9 mouse cellular contexts compared by ENCODE assay signal in the genomic region with DNA sequence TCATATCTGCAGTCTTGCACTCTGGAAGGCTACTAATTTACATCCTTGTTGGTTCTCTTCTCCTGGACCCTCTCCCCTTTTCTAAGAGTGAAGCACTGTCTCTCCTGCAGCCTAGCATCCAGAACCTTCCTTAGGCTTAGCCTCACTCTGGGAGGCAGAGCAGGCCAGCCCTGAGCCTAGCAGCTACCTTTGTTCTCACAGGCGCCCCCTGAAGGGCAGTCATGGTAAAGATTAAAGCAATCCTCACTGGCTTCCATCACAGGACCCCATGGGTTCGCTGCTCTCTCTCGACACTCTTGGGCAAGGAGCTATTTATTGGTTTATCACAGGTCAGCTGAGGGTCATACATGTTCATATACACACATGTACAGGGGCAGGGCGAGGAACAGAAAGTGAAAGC.
DNase-seq lines count a peak whose midpoint lies in the region; ATAC-seq and TF ChIP-seq lines count a peak whose summit lies in the region.
"Had no signal": no experiment of that assay in that cellular context is flagged by ENCODE, and none has a peak within 500 bp of the region (broad histone marks: within the 10 kb centered on the region; RNA-seq: fewer than 3 reads in every experiment).

No protein-coding gene starts in this region.

- no peak overlapping the region for H3K9ac ChIP-seq in liver, adult 2 months (ENCODE audit: low read depth, low read length)
- H3K9ac ChIP-seq in liver, embryonic 12.5 days = no peak overlapping the region

- no peak overlapping the region for H3K27ac ChIP-seq in liver, adult 2 months (replicated peaks; ENCODE audit: insufficient read depth, low read depth, low read length)
- H3K27ac ChIP-seq in liver, embryonic 12.5 days = no peak overlapping the region
- H3K27ac ChIP-seq: hindbrain, embryonic 10.5 days had no signal

- no peaks in the 10 kb centered on the region for H3K9me3 ChIP-seq in liver, embryonic 12.5 days (replicated peaks)
- H3K9me3 ChIP-seq: hindbrain, embryonic 10.5 days had no signal

- H3K4me1 ChIP-seq in liver, adult 2 months (ENCODE audit: control insufficient read depth, insufficient read depth, low read length) = no peaks in the 10 kb centered on the region; the same call in 1 of the 2 replicates
- no peaks in the 10 kb centered on the region for H3K4me1 ChIP-seq in liver, embryonic 12.5 days

- H3K27me3 ChIP-seq in liver, adult 2 months (ENCODE audit: control insufficient read depth, insufficient read depth, low read length) = no peaks in the 10 kb centered on the region
- no peaks in the 10 kb centered on the region; the same call in 1 of the 2 replicates for H3K27me3 ChIP-seq in liver, embryonic 12.5 days (replicated peaks)

- no peak for ATAC-seq in liver, embryonic 12.5 days
- no peak for ATAC-seq in granulocyte monocyte progenitor cell, adult 5-6 weeks (replicated peaks; ENCODE audit: poor library complexity, severe bottlenecking)

- H3K36me3 ChIP-seq in liver, adult 2 months (ENCODE audit: control insufficient read depth, insufficient read depth, low read length) = no peaks in the 10 kb centered on the region
- no peaks in the 10 kb centered on the region for H3K36me3 ChIP-seq in liver, embryonic 12.5 days
- H3K36me3 ChIP-seq: hindbrain, embryonic 10.5 days had no signal

- TF ChIP-seq POLR2A in liver, adult 2 months (IDR thresholded peaks at IDR 0.05; ENCODE audit: extremely low read depth, insufficient read depth, low read length) = no peak
- TF ChIP-seq POLR2A in brain, embryonic 14.5 days (IDR thresholded peaks at IDR 0.05; ENCODE audit: borderline replicate concordance, extremely low read depth, insufficient read depth, insufficient read length, poor library complexity, severe bottlenecking) = no peak

- 67% methylated on average over 4 of the region's 4 CpGs for WGBS in liver, adult 2 months
- 47% methylated on average over 4 of the region's 4 CpGs for WGBS in liver, embryonic 12.5 days (ENCODE audit: insufficient replicate concordance)

- peak; percentile 61 for TF ChIP-seq CTCF in liver, adult 2 months (IDR thresholded peaks at IDR 0.05; ENCODE audit: low read depth, low read length)
- peak; percentile 38; the same call in 1 of the 2 replicates for TF ChIP-seq CTCF in brain, embryonic 14.5 days (IDR thresholded peaks at IDR 0.05; ENCODE audit: borderline replicate concordance, extremely low read depth, insufficient read depth, insufficient read length)

- H3K4me3 ChIP-seq in liver, adult 2 months (ENCODE audit: insufficient read depth, low read depth, low read length) = no peak overlapping the region
- H3K4me3 ChIP-seq in liver, embryonic 12.5 days = no peak overlapping the region
- H3K4me3 ChIP-seq: hindbrain, embryonic 10.5 days had no signal

- peak; percentile 31 for DNase-seq in embryo, embryonic 11 days
- no peak for DNase-seq in embryo, embryonic 10 days (ENCODE audit: low spot score)
- DNase-seq in liver, adult 2 months (ENCODE audit: extremely low read depth, low read depth, low spot score) = no peak
- DNase-seq in brain, embryonic 14.5 days (ENCODE audit: low read depth) = no peak
- DNase-seq in retina, embryonic 14.5 days (ENCODE audit: low spot score) = peak; percentile 54
- DNase-seq in yolk sac, embryonic 10.5 days (ENCODE audit: low spot score) = no peak

- H3K79me2 ChIP-seq in liver, adult 2 months (ENCODE audit: control insufficient read depth, insufficient read depth, low read length) = no peaks in the 10 kb centered on the region

- no peak overlapping the region for H3K4me2 ChIP-seq in liver, embryonic 12.5 days

Comparison
In these comparisons a context has a peak if more than half of its experiments do, and no peak if none do; other contexts are left out.
1. DNase-seq: peak in embryo, embryonic 11 days (single experiment) and retina, embryonic 14.5 days (single experiment); none in embryo, embryonic 10 days (single experiment), liver, adult 2 months (single experiment), brain, embryonic 14.5 days (single experiment) and yolk sac, embryonic 10.5 days (single experiment).